Mouse (Mus musculus): ENCODE data around the gene Slc26a10.

DNA sequence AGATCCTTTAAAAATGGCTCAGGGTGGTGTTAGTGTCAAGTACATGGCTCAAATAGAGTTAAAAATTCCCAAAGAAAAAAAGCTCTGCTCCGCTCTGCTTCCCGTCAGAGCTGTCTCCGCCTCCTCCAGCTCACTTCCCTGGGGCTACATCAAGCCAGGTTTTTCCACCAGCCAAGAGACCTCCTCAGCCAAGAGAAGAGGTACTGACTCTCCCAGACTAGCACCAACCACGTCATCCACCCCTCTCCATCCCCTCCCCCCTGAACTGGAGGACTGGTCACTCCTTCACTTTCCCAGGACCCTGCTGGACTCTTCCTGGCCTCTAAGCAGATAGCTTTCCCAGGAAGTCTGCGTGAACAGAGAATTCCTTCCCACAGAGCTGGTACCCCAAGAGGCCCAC, 15.9 kb upstream of the Slc26a10 start:
- no peak for TF ChIP-seq CTCF (conservative IDR thresholded peaks at IDR 0.05; ENCODE audit: low read length)
- TF ChIP-seq POU5F1 (IDR thresholded peaks at IDR 0.05; ENCODE audit: borderline replicate concordance, low read length), result no peak
